16 mouse cellular contexts compared by ENCODE assay signal in genomic region chr2:167070341-167070740, GRCm38 (mm10). TPM values are rescaled to one million over a fixed set of nuclear protein-coding genes. Genes with fewer than 3 reads are reported as not detected.
A peak's percentile ranks its signal among the peaks of the same experiment; 100 is the strongest.
DNase-seq lines count a peak whose midpoint lies in the region; ATAC-seq lines count a peak whose summit lies in the region.
"Had no signal": no experiment of that assay in that cellular context is flagged by ENCODE, and none has a peak within 500 bp of the region (broad histone marks: within the 10 kb centered on the region; RNA-seq: fewer than 3 reads in every experiment).

No protein-coding gene starts in this region.

- intact Hi-C loops in heart, postnatal 25 days (cut with DNase I), result loop anchor here (5.0 kb wide), 1 partner anchor 132 kb away; no protein-coding TSS in a partner anchor

- no peak overlapping the region for H3K4me2 ChIP-seq in heart, embryonic 13.5 days
- peak overlapping the region; percentile 68; the same call in 1 of the 2 replicates for H3K4me2 ChIP-seq in liver, embryonic 12.5 days
- no peak overlapping the region for H3K4me2 ChIP-seq in liver, embryonic 11.5 days
- H3K4me2 ChIP-seq in intestine, embryonic 15.5 days (replicated peaks), result no peak overlapping the region

- no peak overlapping the region for H3K4me3 ChIP-seq in heart, embryonic 13.5 days
- no peak overlapping the region for H3K4me3 ChIP-seq in liver, embryonic 12.5 days
- H3K4me3 ChIP-seq in liver, embryonic 11.5 days (ENCODE audit: low read depth, low read length), result no peak overlapping the region
- no peak overlapping the region for H3K4me3 ChIP-seq in intestine, embryonic 15.5 days (replicated peaks)
- H3K4me3 ChIP-seq: embryonic facial prominence, embryonic 13.5 days had no signal

- H3K9me3 ChIP-seq in heart, embryonic 13.5 days, result no peaks in the 10 kb centered on the region
- H3K9me3 ChIP-seq in liver, embryonic 12.5 days (replicated peaks), result no peaks in the 10 kb centered on the region
- no peaks in the 10 kb centered on the region for H3K9me3 ChIP-seq in liver, embryonic 11.5 days (ENCODE audit: control insufficient read depth, low read length)
- no peaks in the 10 kb centered on the region for H3K9me3 ChIP-seq in intestine, embryonic 15.5 days
- H3K9me3 ChIP-seq: embryonic facial prominence, embryonic 13.5 days; forebrain, embryonic 12.5 days; limb, embryonic 12.5 days; lung, embryonic 15.5 days had no signal

- no peak for ATAC-seq in heart, embryonic 13.5 days (ENCODE audit: extremely low read depth, insufficient number of reproducible peaks, low FRiP score, low TSS enrichment)
- no peak for ATAC-seq in liver, embryonic 12.5 days
- ATAC-seq in liver, embryonic 11.5 days (replicated peaks; ENCODE audit: low FRiP score), result no peak
- no peak for ATAC-seq in intestine, embryonic 15.5 days

- H3K36me3 ChIP-seq in heart, embryonic 13.5 days, result peaks cover 15% of the 10 kb centered on the region
- peaks cover 14% of the 10 kb centered on the region for H3K36me3 ChIP-seq in liver, embryonic 12.5 days
- peaks cover 8% of the 10 kb centered on the region for H3K36me3 ChIP-seq in liver, embryonic 11.5 days (ENCODE audit: control insufficient read depth, insufficient read depth, low read length)
- H3K36me3 ChIP-seq in intestine, embryonic 15.5 days, result peaks cover 8% of the 10 kb centered on the region; the same call in 1 of the 2 replicates

- H3K9ac ChIP-seq in heart, embryonic 13.5 days, result peak overlapping the region; percentile 3; the same call in 1 of the 2 replicates
- H3K9ac ChIP-seq in liver, embryonic 12.5 days, result no peak overlapping the region
- no peak overlapping the region for H3K9ac ChIP-seq in liver, embryonic 11.5 days (ENCODE audit: low read depth, low read length)
- no peak overlapping the region for H3K9ac ChIP-seq in intestine, embryonic 15.5 days
- H3K9ac ChIP-seq: forebrain, embryonic 12.5 days; limb, embryonic 12.5 days; lung, embryonic 15.5 days had no signal

- no peak overlapping the region for H3K27ac ChIP-seq in heart, embryonic 13.5 days (replicated peaks)
- no peak overlapping the region for H3K27ac ChIP-seq in liver, embryonic 12.5 days
- no peak overlapping the region for H3K27ac ChIP-seq in liver, embryonic 11.5 days (ENCODE audit: low read depth, low read length)
- no peak overlapping the region for H3K27ac ChIP-seq in intestine, embryonic 15.5 days
- H3K27ac ChIP-seq: embryonic facial prominence, embryonic 13.5 days; forebrain, embryonic 12.5 days; limb, embryonic 12.5 days; lung, embryonic 15.5 days had no signal

- no peaks in the 10 kb centered on the region for H3K27me3 ChIP-seq in heart, embryonic 13.5 days (replicated peaks)
- no peaks in the 10 kb centered on the region for H3K27me3 ChIP-seq in liver, embryonic 12.5 days (replicated peaks)
- H3K27me3 ChIP-seq in liver, embryonic 11.5 days (replicated peaks; ENCODE audit: control insufficient read depth, insufficient read depth, low read length), result no peaks in the 10 kb centered on the region
- no peaks in the 10 kb centered on the region for H3K27me3 ChIP-seq in intestine, embryonic 15.5 days (replicated peaks)
- H3K27me3 ChIP-seq: embryonic facial prominence, embryonic 13.5 days; forebrain, embryonic 12.5 days; limb, embryonic 12.5 days; lung, embryonic 15.5 days had no signal

- WGBS in heart, embryonic 13.5 days, result 50% methylated on average over 6 of the region's 6 CpGs
- 67% methylated on average over 6 of the region's 6 CpGs for WGBS in liver, embryonic 12.5 days (ENCODE audit: insufficient replicate concordance)
- 70% methylated on average over 6 of the region's 6 CpGs for WGBS in liver, embryonic 11.5 days
- WGBS in intestine, embryonic 15.5 days, result 55% methylated on average over 6 of the region's 6 CpGs

- DNase-seq in heart, postnatal 25 days (ENCODE audit: low spot score), result no peak
- no peak for DNase-seq in liver, embryonic 11.5 days (ENCODE audit: low spot score)
- peak; percentile 87 for DNase-seq in brain, adult 2 months (ENCODE audit: low read depth, low spot score)
- peak; percentile 77 to 81 for DNase-seq in cerebellum, postnatal 14 days
- no peak for DNase-seq in urinary bladder, postnatal 14 days (ENCODE audit: low spot score)
- DNase-seq: adrenal gland, postnatal 25 days; B cell, adult 2 months; heart, adult 18-20 months; heart, postnatal 14 days had no signal

- peaks cover 21% of the 10 kb centered on the region for H3K4me1 ChIP-seq in heart, embryonic 13.5 days
- H3K4me1 ChIP-seq in liver, embryonic 12.5 days, result peaks cover 40% of the 10 kb centered on the region
- H3K4me1 ChIP-seq in liver, embryonic 11.5 days (replicated peaks; ENCODE audit: control insufficient read depth, insufficient read depth, low read length), result peaks cover 7% of the 10 kb centered on the region
- peaks cover 7% of the 10 kb centered on the region; the same call in 1 of the 2 replicates for H3K4me1 ChIP-seq in intestine, embryonic 15.5 days (replicated peaks)

RNA-seq across cellular contexts. Expression of gene Znfx1, which starts 7.5 kb away (rescaled TPM):
- 5.1 and 6.3 TPM in 2 replicates for polyA plus RNA-seq in heart, embryonic 13.5 days (2015; fragmentation: Nextera tagmentation; extraction: Ambion mirVana)
- total RNA-seq in heart, postnatal 25 days (2021), result 10 to 100 TPM; 31.6 to 36.3 TPM
- 13.7 and 13.8 TPM in 2 replicates for polyA plus RNA-seq in liver, embryonic 12.5 days (2016; fragmentation: Nextera tagmentation; extraction: Ambion mirVana)
- 10.1 and 11.2 TPM in 2 replicates for polyA plus RNA-seq in liver, embryonic 11.5 days (2014; fragmentation: Nextera tagmentation; extraction: Ambion mirVana)
- 7.7 and 7.8 TPM in 2 replicates for polyA plus RNA-seq in intestine, embryonic 15.5 days (2015; fragmentation: Nextera tagmentation; extraction: Ambion mirVana)

RNA-seq across cellular contexts. Expression of gene Ddx27, which starts 55.3 kb away (rescaled TPM):
- 31.1 and 31.6 TPM in 2 replicates for polyA plus RNA-seq in heart, embryonic 13.5 days (2015; fragmentation: Nextera tagmentation; extraction: Ambion mirVana)
- 10 to 100 TPM; 10.0 to 11.3 TPM for total RNA-seq in heart, postnatal 25 days (2021)
- polyA plus RNA-seq in liver, embryonic 12.5 days (2016; fragmentation: Nextera tagmentation; extraction: Ambion mirVana), result 78.8 and 79.3 TPM in 2 replicates
- polyA plus RNA-seq in liver, embryonic 11.5 days (2014; fragmentation: Nextera tagmentation; extraction: Ambion mirVana), result 102 and 103 TPM in 2 replicates
- polyA plus RNA-seq in intestine, embryonic 15.5 days (2015; fragmentation: Nextera tagmentation; extraction: Ambion mirVana), result 45.9 and 47.7 TPM in 2 replicates

Comparison
In these comparisons a context has a peak if more than half of its experiments do, and no peak if none do; other contexts are left out.
1. DNase-seq: peak in brain, adult 2 months (single experiment) and cerebellum, postnatal 14 days (2 of 2); none in heart, postnatal 25 days (single experiment), liver, embryonic 11.5 days (single experiment) and urinary bladder, postnatal 14 days (single experiment).